Mouse (Mus musculus): Measurements from ENCODE around the gene Ttc14. TPM values are rescaled to one million over a fixed set of nuclear protein-coding genes. Genes with fewer than 3 reads are reported as not detected.

The Ttc14 gene
- total and polyA plus RNA-seq, 2 experiments from 2014 or later = 51.8 to 62.5 TPM

- no peak overlapping the region for H3K9ac ChIP-seq (replicated peaks; ENCODE audit: low read length, poor library complexity, severe bottlenecking)
- H3K27me3 ChIP-seq (ENCODE audit: insufficient read depth, low read length) = no peaks in the 10 kb centered on the region
- no peak overlapping the region for H3K27ac ChIP-seq (ENCODE audit: low read depth, low read length)
- no peaks in the 10 kb centered on the region for H3K4me1 ChIP-seq (ENCODE audit: insufficient read depth, low read length)
- H3K4me3 ChIP-seq (ENCODE audit: low read depth, low read length) = no peak overlapping the region
- no peak for DNase-seq (ENCODE audit: low spot score)
- H3K4me2 ChIP-seq (ENCODE audit: low read depth, low read length, poor library complexity, severe bottlenecking) = no peak overlapping the region
- no peaks in the 10 kb centered on the region for H3K9me3 ChIP-seq (ENCODE audit: low read length)
- WGBS = 86% methylated on average over 10 of the region's 10 CpGs
- H3K36me3 ChIP-seq (ENCODE audit: insufficient read depth, low read length) = no peaks in the 10 kb centered on the region; the same call in 1 of the 2 replicates
- no peak for TF ChIP-seq CTCF (IDR thresholded peaks at IDR 0.05)
- no peak for ATAC-seq (ENCODE audit: low FRiP score)
These were observed 32.7 kb downstream of the Ttc14 start for GRCm38 (mm10) chr3:33832351-33832750.

- H3K27ac ChIP-seq (ENCODE audit: low read depth, low read length) = no peak overlapping the region
- DNase-seq (ENCODE audit: low spot score) (no peak), ATAC-seq (ENCODE audit: low FRiP score) (no peak)
- no peak overlapping the region for H3K9ac ChIP-seq (replicated peaks; ENCODE audit: low read length, poor library complexity, severe bottlenecking)
- TF ChIP-seq CTCF (IDR thresholded peaks at IDR 0.05) = no peak
- no peaks in the 10 kb centered on the region for H3K4me1 ChIP-seq (ENCODE audit: insufficient read depth, low read length)
- H3K9me3 ChIP-seq (ENCODE audit: low read length) = no peaks in the 10 kb centered on the region
- no peaks in the 10 kb centered on the region; the same call in 1 of the 2 replicates for H3K36me3 ChIP-seq (ENCODE audit: insufficient read depth, low read length)
- 94% methylated on average over 13 of the region's 13 CpGs for WGBS
- no peaks in the 10 kb centered on the region for H3K27me3 ChIP-seq (ENCODE audit: insufficient read depth, low read length)
- no peak overlapping the region for H3K4me3 ChIP-seq (ENCODE audit: low read depth, low read length)
- no peak overlapping the region for H3K4me2 ChIP-seq (ENCODE audit: low read depth, low read length, poor library complexity, severe bottlenecking)
These were observed 36.9 kb downstream of the Ttc14 start for GRCm38 (mm10) chr3:33836576-33836975.

GRCm38 (mm10) chr3:33838877-33839276, 39.2 kb downstream of the Ttc14 start:
- no peak for TF ChIP-seq CTCF (IDR thresholded peaks at IDR 0.05)
- H3K27me3 ChIP-seq (ENCODE audit: insufficient read depth, low read length) = no peaks in the 10 kb centered on the region
- WGBS = 78% methylated on average over 10 of the region's 10 CpGs

GRCm38 (mm10) chr3:33843801-33844632, 44.4 kb downstream of the Ttc14 start, which contains the start of gene Ccdc39:
Ccdc39 (minus strand) TSS chr3:33844310.
- WGBS = 3% methylated on average over 26 of the region's 26 CpGs

More at GRCm38 (mm10) chr3:33838877-33839276, 39.2 kb downstream of the Ttc14 start:
- Histone ChIP-seq H3K27ac (ENCODE audit: low read depth, low read length) (no peak overlapping the region), H3K36me3 (ENCODE audit: insufficient read depth, low read length) (no peaks in the 10 kb centered on the region; the same call in 1 of the 2 replicates), H3K4me1 (ENCODE audit: insufficient read depth, low read length) (no peaks in the 10 kb centered on the region), H3K4me2 (ENCODE audit: low read depth, low read length, poor library complexity, severe bottlenecking) (no peak overlapping the region), H3K9ac (replicated peaks; ENCODE audit: low read length, poor library complexity, severe bottlenecking) (no peak overlapping the region), H3K9me3 (ENCODE audit: low read length) (no peaks in the 10 kb centered on the region), H3K4me3 (ENCODE audit: low read depth, low read length) (no peak overlapping the region)
- DNase-seq (ENCODE audit: low spot score) (no peak), ATAC-seq (ENCODE audit: low FRiP score) (no peak)

GRCm38 (mm10) chr3:33846639-33847038, 47.0 kb downstream of the Ttc14 start:
- no peaks in the 10 kb centered on the region for H3K9me3 ChIP-seq (ENCODE audit: low read length)
- ATAC-seq (ENCODE audit: low FRiP score) = no peak
- no peaks in the 10 kb centered on the region for H3K36me3 ChIP-seq (ENCODE audit: insufficient read depth, low read length)
- H3K9ac ChIP-seq (replicated peaks; ENCODE audit: low read length, poor library complexity, severe bottlenecking) = no peak overlapping the region
- H3K4me3 ChIP-seq (ENCODE audit: low read depth, low read length) = no peak overlapping the region
- no peak for DNase-seq (ENCODE audit: low spot score)
- no peak overlapping the region for H3K27ac ChIP-seq (ENCODE audit: low read depth, low read length)
- TF ChIP-seq CTCF (IDR thresholded peaks at IDR 0.05) = no peak
- no peak overlapping the region for H3K4me2 ChIP-seq (ENCODE audit: low read depth, low read length, poor library complexity, severe bottlenecking)
- no peaks in the 10 kb centered on the region for H3K27me3 ChIP-seq (ENCODE audit: insufficient read depth, low read length)
- WGBS = 83% methylated on average over 6 of the region's 6 CpGs
- H3K4me1 ChIP-seq (ENCODE audit: insufficient read depth, low read length) = no peaks in the 10 kb centered on the region

More at GRCm38 (mm10) chr3:33843801-33844632, 44.4 kb downstream of the Ttc14 start, which contains the start of gene Ccdc39:
- Histone ChIP-seq H3K4me2 (ENCODE audit: low read depth, low read length, poor library complexity, severe bottlenecking) (peak within 1 kb of the TSS; percentile 80), H3K9ac (replicated peaks; ENCODE audit: low read length, poor library complexity, severe bottlenecking) (peak within 1 kb of the TSS; percentile 66), H3K36me3 (ENCODE audit: insufficient read depth, low read length) (no peaks in the 10 kb centered on the region; the same call in 1 of the 2 replicates), H3K4me1 (ENCODE audit: insufficient read depth, low read length) (no peaks in the 10 kb centered on the region), H3K27me3 (ENCODE audit: insufficient read depth, low read length) (no peaks in the 10 kb centered on the region), H3K27ac (ENCODE audit: low read depth, low read length) (peak within 1 kb of the TSS; percentile 75), H3K4me3 (ENCODE audit: low read depth, low read length) (peak within 1 kb of the TSS; percentile 62), H3K9me3 (ENCODE audit: low read length) (no peaks in the 10 kb centered on the region)
- DNase-seq (ENCODE audit: low spot score) = peak; percentile 88
- ATAC-seq (ENCODE audit: low FRiP score) = peak; percentile 91
- TF ChIP-seq CTCF (IDR thresholded peaks at IDR 0.05) = peak; percentile 50

GRCm38 (mm10) chr3:33850856-33851255, 51.2 kb downstream of the Ttc14 start:
- no peak overlapping the region for H3K27ac ChIP-seq (ENCODE audit: low read depth, low read length)
- ATAC-seq (ENCODE audit: low FRiP score) (no peak), DNase-seq (ENCODE audit: low spot score) (no peak)
- no peak overlapping the region for H3K9ac ChIP-seq (replicated peaks; ENCODE audit: low read length, poor library complexity, severe bottlenecking)
- no peaks in the 10 kb centered on the region for H3K9me3 ChIP-seq (ENCODE audit: low read length)
- 93% methylated on average over 4 of the region's 4 CpGs for WGBS
- no peaks in the 10 kb centered on the region for H3K27me3 ChIP-seq (ENCODE audit: insufficient read depth, low read length)
- no peak for TF ChIP-seq CTCF (IDR thresholded peaks at IDR 0.05)
- no peaks in the 10 kb centered on the region for H3K36me3 ChIP-seq (ENCODE audit: insufficient read depth, low read length)
- H3K4me1 ChIP-seq (ENCODE audit: insufficient read depth, low read length) = no peaks in the 10 kb centered on the region
- H3K4me3 ChIP-seq (ENCODE audit: low read depth, low read length) = no peak overlapping the region
- H3K4me2 ChIP-seq (ENCODE audit: low read depth, low read length, poor library complexity, severe bottlenecking) = no peak overlapping the region
